ENCODE assay signal across 8 mouse cellular contexts in the genomic region with DNA sequence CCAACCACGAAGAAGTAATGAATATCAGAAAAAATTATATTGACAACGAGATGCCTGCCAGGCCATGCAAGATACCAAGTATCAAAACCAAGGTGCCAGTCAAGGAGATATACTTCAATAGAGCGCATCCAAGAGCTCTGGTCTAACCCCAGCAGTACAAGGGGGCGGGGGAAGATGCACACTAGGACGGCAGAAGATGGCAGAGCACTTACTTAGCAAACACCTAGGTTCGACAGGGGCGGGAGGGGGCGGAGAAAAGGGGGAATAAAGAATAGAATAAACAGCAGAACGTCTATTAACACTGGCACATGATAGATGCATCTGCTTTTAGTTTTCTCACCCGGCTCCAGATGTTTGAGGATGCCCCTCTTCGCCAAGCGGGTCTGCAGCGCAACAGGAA. TPM values are rescaled to one million over a fixed set of nuclear protein-coding genes. Genes with fewer than 3 reads are reported as not detected.
A peak's percentile ranks its signal among the peaks of the same experiment; 100 is the strongest.
DNase-seq lines count a peak whose midpoint lies in the region; ATAC-seq and TF ChIP-seq lines count a peak whose summit lies in the region.

No protein-coding gene starts in this region.

- no peak overlapping the region for H3K27ac ChIP-seq in forebrain, embryonic 11.5 days (ENCODE audit: low read depth, low read length)
- H3K27ac ChIP-seq in liver, embryonic 14.5 days, result no peak overlapping the region

- no peak for TF ChIP-seq CTCF in liver, embryonic 14.5 days (IDR thresholded peaks at IDR 0.05; ENCODE audit: low read depth)

- H3K4me3 ChIP-seq in erythroblast, embryonic 14.5 days (replicated peaks), result peak overlapping the region; percentile 88
- H3K4me3 ChIP-seq in forebrain, embryonic 11.5 days (ENCODE audit: low read depth, low read length), result peak overlapping the region; percentile 50
- peak overlapping the region; percentile 56 to 78 for H3K4me3 ChIP-seq in liver, embryonic 14.5 days (ENCODE audit: insufficient read depth in 1 of 2, low read depth in 2 of 2, low read length in 2 of 2)

- H3K4me2 ChIP-seq in forebrain, embryonic 11.5 days (ENCODE audit: low read depth, low read length, severe bottlenecking), result peak overlapping the region; percentile 50
- H3K4me2 ChIP-seq in liver, embryonic 14.5 days (ENCODE audit: low read depth), result peak overlapping the region; percentile 72

- H3K27me3 ChIP-seq in erythroblast, embryonic 14.5 days (ENCODE audit: control insufficient read depth), result no peaks in the 10 kb centered on the region
- H3K27me3 ChIP-seq in forebrain, embryonic 11.5 days (ENCODE audit: control insufficient read depth, insufficient read depth, low read length), result no peaks in the 10 kb centered on the region
- H3K27me3 ChIP-seq in liver, embryonic 14.5 days (ENCODE audit: control insufficient read depth, insufficient read depth, low read length), result no peaks in the 10 kb centered on the region

- DNase-seq in 416B (ENCODE audit: low read depth), result peak; percentile 21
- no peak for DNase-seq in forebrain, embryonic 11.5 days (ENCODE audit: low spot score)
- no peak for DNase-seq in liver, embryonic 14.5 days (ENCODE audit: low read depth in 3 of 3, low spot score in 3 of 3)
- no peak for DNase-seq in ovary, postnatal 14 days (ENCODE audit: low spot score)
- no peak for DNase-seq in gastrocnemius, adult 8-10 months (ENCODE audit: low spot score in 2 of 2)

- H3K4me1 ChIP-seq in erythroblast, embryonic 14.5 days (ENCODE audit: control insufficient read depth), result peaks cover 18% of the 10 kb centered on the region
- no peaks in the 10 kb centered on the region; the same call in 1 of the 2 replicates for H3K4me1 ChIP-seq in forebrain, embryonic 11.5 days (replicated peaks; ENCODE audit: control insufficient read depth, insufficient read depth, low read length)
- peaks cover 0 to 5% of the 10 kb centered on the region in 2 experiments; a peak in 1 of 4 replicates for H3K4me1 ChIP-seq in liver, embryonic 14.5 days (replicated peaks; ENCODE audit: control insufficient read depth in 2 of 2, insufficient read depth in 2 of 2, low read length in 1 of 2)

- peaks cover 33% of the 10 kb centered on the region for H3K36me3 ChIP-seq in erythroblast, embryonic 14.5 days (ENCODE audit: control insufficient read depth)
- H3K36me3 ChIP-seq in forebrain, embryonic 11.5 days (ENCODE audit: control insufficient read depth, insufficient read depth, low read length), result no peaks in the 10 kb centered on the region
- H3K36me3 ChIP-seq in liver, embryonic 14.5 days (replicated peaks; ENCODE audit: control insufficient read depth, insufficient read depth, low read depth), result 0 out of 2 replicates have a peak, but pooled peaks cover 3% of the 10 kb centered on the region

- TF ChIP-seq EP300 in liver, embryonic 14.5 days (IDR thresholded peaks at IDR 0.05; ENCODE audit: low read depth), result no peak

- 30% methylated on average over 13 of the region's 13 CpGs for WGBS in forebrain, embryonic 11.5 days
- 16% methylated on average over 13 of the region's 13 CpGs for WGBS in liver, embryonic 14.5 days (ENCODE audit: insufficient replicate concordance)

- peak overlapping the region; percentile 58; the same call in 1 of the 2 replicates for H3K9ac ChIP-seq in forebrain, embryonic 11.5 days (ENCODE audit: low read length)
- peak overlapping the region; percentile 59 for H3K9ac ChIP-seq in liver, embryonic 14.5 days (replicated peaks)

- peaks cover 4% of the 10 kb centered on the region; the same call in 1 of the 2 replicates for H3K9me3 ChIP-seq in erythroblast, embryonic 14.5 days (ENCODE audit: control insufficient read depth, low read length)
- no peaks in the 10 kb centered on the region for H3K9me3 ChIP-seq in forebrain, embryonic 11.5 days (ENCODE audit: control insufficient read depth, low read length)
- no peaks in the 10 kb centered on the region for H3K9me3 ChIP-seq in liver, embryonic 14.5 days (ENCODE audit: control insufficient read depth, low read length)

- no peak for ATAC-seq in erythroblast, adult 5-6 weeks (replicated peaks; ENCODE audit: low FRiP score, poor library complexity, severe bottlenecking)
- no peak for ATAC-seq in forebrain, embryonic 11.5 days (replicated peaks; ENCODE audit: low FRiP score)
- no peak for ATAC-seq in liver, embryonic 14.5 days (ENCODE audit: insufficient read depth)
- ATAC-seq in megakaryocyte-erythroid progenitor cell, adult 5-6 weeks (replicated peaks; ENCODE audit: low FRiP score, low TSS enrichment, poor library complexity, severe bottlenecking), result no peak

RNA-seq across cellular contexts. Expression of a gene that starts 0.9 kb away (rescaled TPM):
- polyA plus RNA-seq in erythroblast, embryonic 14.5 days (2012), result 14.0 and 16.6 TPM in 2 replicates
- 7.3 and 8.4 TPM in 2 replicates for total RNA-seq in erythroblast, adult 5-6 weeks (2015; ENCODE audit: low replicate concordance)
- 39.3 and 41.1 TPM in 2 replicates for total RNA-seq in erythroblast, adult 5-6 weeks (2017; ENCODE audit: low replicate concordance)
- polyA plus RNA-seq in forebrain, embryonic 11.5 days (2014; fragmentation: Nextera tagmentation; extraction: Ambion mirVana), result 141 and 144 TPM in 2 replicates
- polyA plus RNA-seq in liver, embryonic 14.5 days (2012; rRNA removed), result 27.3 and 41.4 TPM in 2 replicates
- polyA plus RNA-seq in liver, embryonic 14.5 days (2014; fragmentation: Nextera tagmentation; extraction: Ambion mirVana), result 28.4 and 28.5 TPM in 2 replicates
- total RNA-seq in gastrocnemius, adult 8-10 months (2022), result 10 to 100 TPM; 17.3 to 20.6 (median 19.3) TPM
- 46.8 and 81.9 TPM in 2 replicates for total RNA-seq in megakaryocyte-erythroid progenitor cell, adult 5-6 weeks (2014; fragmentation: Nextera tagmentation)
- 176 and 188 TPM in 2 replicates for total RNA-seq in megakaryocyte-erythroid progenitor cell, adult 5-6 weeks (2017)

RNA-seq across cellular contexts. Expression of a gene that starts 0.9 kb away (rescaled TPM):
- polyA plus RNA-seq in erythroblast, embryonic 14.5 days (2012), result 22.8 and 32.9 TPM in 2 replicates
- 20.2 and 52.2 TPM in 2 replicates for total RNA-seq in erythroblast, adult 5-6 weeks (2015; ENCODE audit: low replicate concordance)
- total RNA-seq in erythroblast, adult 5-6 weeks (2017; ENCODE audit: low replicate concordance), result 8.9 and 33.2 TPM in 2 replicates
- polyA plus RNA-seq in forebrain, embryonic 11.5 days (2014; fragmentation: Nextera tagmentation; extraction: Ambion mirVana), result 161 and 188 TPM in 2 replicates
- polyA plus RNA-seq in liver, embryonic 14.5 days (2012; rRNA removed), result 18.2 and 18.6 TPM in 2 replicates
- polyA plus RNA-seq in liver, embryonic 14.5 days (2014; fragmentation: Nextera tagmentation; extraction: Ambion mirVana), result 105 and 109 TPM in 2 replicates
- 10 to 100 TPM; 47.8 to 58.6 (median 53.9) TPM for total RNA-seq in gastrocnemius, adult 8-10 months (2022)
- 71.7 and 112 TPM in 2 replicates for total RNA-seq in megakaryocyte-erythroid progenitor cell, adult 5-6 weeks (2014; fragmentation: Nextera tagmentation)
- total RNA-seq in megakaryocyte-erythroid progenitor cell, adult 5-6 weeks (2017), result 61.4 and 61.5 TPM in 2 replicates

RNA-seq across cellular contexts. Expression of a gene that starts 9.4 kb away (rescaled TPM):
- polyA plus RNA-seq in erythroblast, embryonic 14.5 days (2012), result not detected in 2 replicates
- total RNA-seq in erythroblast, adult 5-6 weeks (2015; ENCODE audit: low replicate concordance), result not detected in 2 replicates
- not detected in 2 replicates for total RNA-seq in erythroblast, adult 5-6 weeks (2017; ENCODE audit: low replicate concordance)
- polyA plus RNA-seq in forebrain, embryonic 11.5 days (2014; fragmentation: Nextera tagmentation; extraction: Ambion mirVana), result not detected in 2 replicates
- not detected in 2 replicates for polyA plus RNA-seq in liver, embryonic 14.5 days (2012; rRNA removed)
- polyA plus RNA-seq in liver, embryonic 14.5 days (2014; fragmentation: Nextera tagmentation; extraction: Ambion mirVana), result not detected in 2 replicates
- total RNA-seq in gastrocnemius, adult 8-10 months (2022), result not detected
- total RNA-seq in megakaryocyte-erythroid progenitor cell, adult 5-6 weeks (2014; fragmentation: Nextera tagmentation), result not detected in 2 replicates
- not detected in 2 replicates for total RNA-seq in megakaryocyte-erythroid progenitor cell, adult 5-6 weeks (2017)

RNA-seq across cellular contexts. Expression of a gene that starts 11.1 kb away (rescaled TPM):
- polyA plus RNA-seq in erythroblast, embryonic 14.5 days (2012), result not detected in 2 replicates
- not detected in 2 replicates for total RNA-seq in erythroblast, adult 5-6 weeks (2015; ENCODE audit: low replicate concordance)
- not detected in 2 replicates for total RNA-seq in erythroblast, adult 5-6 weeks (2017; ENCODE audit: low replicate concordance)
- polyA plus RNA-seq in forebrain, embryonic 11.5 days (2014; fragmentation: Nextera tagmentation; extraction: Ambion mirVana), result not detected in 2 replicates
- polyA plus RNA-seq in liver, embryonic 14.5 days (2012; rRNA removed), result not detected in 2 replicates
- not detected in 2 replicates for polyA plus RNA-seq in liver, embryonic 14.5 days (2014; fragmentation: Nextera tagmentation; extraction: Ambion mirVana)
- total RNA-seq in gastrocnemius, adult 8-10 months (2022), result 1 to 10 TPM in 1 of 4 experiments, under 1 TPM in 1, not detected in 2; 0.87 to 1.5 TPM
- total RNA-seq in megakaryocyte-erythroid progenitor cell, adult 5-6 weeks (2014; fragmentation: Nextera tagmentation), result not detected in 2 replicates
- not detected in 2 replicates for total RNA-seq in megakaryocyte-erythroid progenitor cell, adult 5-6 weeks (2017)

RNA-seq across cellular contexts. Expression of a gene that starts 14.4 kb away (rescaled TPM):
- polyA plus RNA-seq in erythroblast, embryonic 14.5 days (2012), result 4.4 and 4.8 TPM in 2 replicates
- total RNA-seq in erythroblast, adult 5-6 weeks (2015; ENCODE audit: low replicate concordance), result 1.5 and 3.1 TPM in 2 replicates
- 10.0 and 10.9 TPM in 2 replicates for total RNA-seq in erythroblast, adult 5-6 weeks (2017; ENCODE audit: low replicate concordance)
- polyA plus RNA-seq in forebrain, embryonic 11.5 days (2014; fragmentation: Nextera tagmentation; extraction: Ambion mirVana), result 10.9 and 12.6 TPM in 2 replicates
- polyA plus RNA-seq in liver, embryonic 14.5 days (2012; rRNA removed), result 13.1 and 13.6 TPM in 2 replicates
- 6.6 and 6.7 TPM in 2 replicates for polyA plus RNA-seq in liver, embryonic 14.5 days (2014; fragmentation: Nextera tagmentation; extraction: Ambion mirVana)
- total RNA-seq in gastrocnemius, adult 8-10 months (2022), result 10 to 100 TPM in 2 of 4 experiments, 1 to 10 TPM in 2; 8.5 to 11.3 (median 10.2) TPM
- 13.2 and 19.3 TPM in 2 replicates for total RNA-seq in megakaryocyte-erythroid progenitor cell, adult 5-6 weeks (2014; fragmentation: Nextera tagmentation)
- total RNA-seq in megakaryocyte-erythroid progenitor cell, adult 5-6 weeks (2017), result 9.8 and 16.1 TPM in 2 replicates
